Mouse (Mus musculus) intestine, embryonic 14.5 days (tissue): ENCODE results near the gene Nt5m. TPM values are rescaled to one million over a fixed set of nuclear protein-coding genes. Genes with fewer than 3 reads are reported as not detected.

Source experiments
- ATAC-seq: fragments of 200-750 bp; cut with Nextera tagmentation; replicated peaks from 2 replicates; pipeline ENCODE4 v1.8.0; 2017; ENCODE audit warnings: low read depth, moderate number of reproducible peaks, moderate TSS enrichment, moderate library complexity; ENCODE audit not compliant: low FRiP score, low TSS enrichment
- DNase-seq: peaks from one replicate; pipeline ENCODE4 v3.0.0-alpha.2; 2018; ENCODE audit warnings: low spot score
- H3K27ac ChIP-seq: fragments of 300-500 bp; sonication (generic); 2 replicates; pipeline ENCODE4 v1.5.1; 2014; ENCODE audit warnings: low read depth, mild to moderate bottlenecking, control low read depth
- H3K27me3 ChIP-seq: fragments of 300-500 bp; sonication (generic); replicated peaks from 2 replicates; pipeline ENCODE4 v1.6.1; 2014; ENCODE audit warnings: low read length, control low read depth; ENCODE audit not compliant: control insufficient read depth, insufficient read depth
- H3K36me3 ChIP-seq: fragments of 300-500 bp; sonication (generic); 2 replicates; pipeline ENCODE4 v1.6.1; 2014; ENCODE audit warnings: low read length, control low read depth; ENCODE audit not compliant: control insufficient read depth, insufficient read depth
- H3K4me1 ChIP-seq: fragments of 300-500 bp; sonication (generic); replicated peaks from 2 replicates; pipeline ENCODE4 v1.6.1; 2014; ENCODE audit warnings: low read length, control low read depth, mixed read lengths; ENCODE audit not compliant: control insufficient read depth, insufficient read depth
- H3K4me2 ChIP-seq: fragments of 300-500 bp; sonication (generic); 2 replicates; pipeline ENCODE4 v1.6.1; 2014; ENCODE audit warnings: low read length
- H3K4me3 ChIP-seq: fragments of 300-500 bp; sonication (generic); 2 replicates; pipeline ENCODE4 v1.5.1; 2014; ENCODE audit warnings: low read depth, low read length, control low read depth, mixed read lengths
- H3K9ac ChIP-seq: fragments of 300-500 bp; sonication (generic); 2 replicates; pipeline ENCODE4 v1.6.1; 2014; ENCODE audit warnings: mild to moderate bottlenecking, low read length
- H3K9me3 ChIP-seq: fragments of 300-500 bp; sonication (generic); 2 replicates; pipeline ENCODE4 v1.6.1; 2016; ENCODE audit warnings: low read length, control low read depth; ENCODE audit not compliant: control insufficient read depth
- WGBS: fragments of 180-500 bp; shearing (Covaris S2); extraction: QIAGEN DNeasy Blood & Tissue Kit; methylation state at CpG from one replicate; pipeline ENCODE4 v1.1.7; 2014; 5-methylcytosine and 5-hydroxymethylcytosine counted together
- polyA plus RNA-seq: library from polyadenylated mRNA; unstranded; fragments of >200 nt; fragmentation: Nextera tagmentation; extraction: Ambion mirVana; gene quantifications from 2 replicates; pipeline ENCODE4 v1.2.1, GENCODE M21; 2014

The Nt5m gene
- polyA plus RNA-seq, 1 experiment from 2014 or later: 33.8 TPM

DNA sequence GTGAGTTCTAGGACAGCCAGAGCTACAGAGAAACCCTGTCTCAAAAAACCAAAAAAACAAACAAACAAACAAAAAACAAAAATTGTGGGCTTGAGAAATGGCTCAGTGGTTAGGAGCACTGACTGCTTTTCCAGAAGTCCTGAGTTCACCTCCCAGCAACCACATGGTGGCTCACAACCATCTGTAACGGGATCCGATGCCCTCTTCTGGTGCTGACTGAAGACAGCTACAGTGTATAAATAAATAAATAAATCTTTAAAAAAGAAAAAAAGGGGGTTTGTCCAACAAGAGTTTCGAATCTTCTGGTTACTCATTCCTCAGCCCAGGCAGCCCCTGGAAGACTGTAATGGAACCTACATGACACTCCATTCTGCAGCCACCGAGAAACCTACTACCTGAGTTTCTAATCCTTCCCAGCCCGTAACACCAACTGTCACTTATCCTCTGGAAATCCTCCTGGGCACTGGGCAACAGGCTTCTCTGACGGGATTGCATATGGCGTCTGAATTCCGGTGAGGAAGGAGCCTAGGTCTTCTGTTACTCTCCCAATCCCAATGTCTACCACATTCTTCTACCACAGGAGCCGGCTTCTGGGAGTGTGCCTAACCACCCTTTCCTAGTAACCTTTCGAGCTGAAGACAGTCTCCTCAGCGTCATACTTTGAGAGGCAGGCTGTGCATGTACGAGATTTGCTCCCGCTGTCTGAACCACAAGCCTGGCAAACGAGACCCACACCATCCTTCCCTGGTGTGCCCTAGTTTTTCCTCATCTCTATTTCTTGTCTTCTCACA is 30.9 kb upstream of the Nt5m start:
- Histone ChIP-seq H3K9ac (peak overlapping the region; percentile 97), H3K36me3 (peaks cover 46% of the 10 kb centered on the region), H3K9me3 (no peaks in the 10 kb centered on the region), H3K27me3 (no peaks in the 10 kb centered on the region), H3K4me3 (peak overlapping the region; percentile 91), H3K27ac (no peak overlapping the region), H3K4me1 (peaks cover 7% of the 10 kb centered on the region), H3K4me2 (peak overlapping the region; percentile 96)
- 72% methylated on average over 14 of the region's 14 CpGs for WGBS
- no peak for ATAC-seq
- DNase-seq: no peak

DNA sequence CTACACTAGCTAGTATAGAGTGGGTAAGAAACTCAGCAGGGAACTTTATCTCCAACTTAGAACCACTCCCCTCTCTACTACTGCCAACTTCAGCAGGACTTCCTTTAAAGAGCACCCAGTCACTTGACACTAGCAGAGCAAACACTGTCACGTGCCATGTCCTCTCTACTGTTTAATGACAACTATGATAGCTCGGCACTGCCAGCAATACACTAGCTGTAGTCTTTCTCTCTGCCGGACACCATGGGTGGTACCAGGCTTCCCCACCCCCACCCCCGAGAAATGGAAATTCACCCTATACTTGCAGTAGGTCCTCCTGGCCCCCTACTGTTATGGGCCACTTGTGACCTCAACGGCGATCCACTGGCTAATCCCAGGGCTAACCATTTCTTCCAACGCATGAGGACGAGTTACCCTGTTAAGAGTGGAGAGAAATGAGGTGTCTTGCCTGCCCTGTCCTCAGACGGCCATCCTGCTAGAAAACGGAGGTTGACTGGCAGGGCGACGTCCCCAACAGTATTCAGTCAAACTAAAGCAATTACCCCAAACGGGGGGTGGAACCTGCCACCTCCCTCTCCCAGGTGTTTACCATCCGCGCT is 30.1 kb upstream of the Nt5m start:
- no peaks in the 10 kb centered on the region for H3K27me3 ChIP-seq
- H3K4me2 ChIP-seq: peak overlapping the region; percentile 96
- H3K36me3 ChIP-seq: peaks cover 38% of the 10 kb centered on the region
- H3K27ac ChIP-seq: peak overlapping the region; percentile 98
- peak overlapping the region; percentile 97 for H3K9ac ChIP-seq
- peaks cover 7% of the 10 kb centered on the region for H3K4me1 ChIP-seq
- WGBS: under 1% methylated on average over 15 of the region's 15 CpGs
- H3K4me3 ChIP-seq: peak overlapping the region; percentile 91
- H3K9me3 ChIP-seq: no peaks in the 10 kb centered on the region
- peak; percentile 40 for ATAC-seq
- DNase-seq: no peak

DNA sequence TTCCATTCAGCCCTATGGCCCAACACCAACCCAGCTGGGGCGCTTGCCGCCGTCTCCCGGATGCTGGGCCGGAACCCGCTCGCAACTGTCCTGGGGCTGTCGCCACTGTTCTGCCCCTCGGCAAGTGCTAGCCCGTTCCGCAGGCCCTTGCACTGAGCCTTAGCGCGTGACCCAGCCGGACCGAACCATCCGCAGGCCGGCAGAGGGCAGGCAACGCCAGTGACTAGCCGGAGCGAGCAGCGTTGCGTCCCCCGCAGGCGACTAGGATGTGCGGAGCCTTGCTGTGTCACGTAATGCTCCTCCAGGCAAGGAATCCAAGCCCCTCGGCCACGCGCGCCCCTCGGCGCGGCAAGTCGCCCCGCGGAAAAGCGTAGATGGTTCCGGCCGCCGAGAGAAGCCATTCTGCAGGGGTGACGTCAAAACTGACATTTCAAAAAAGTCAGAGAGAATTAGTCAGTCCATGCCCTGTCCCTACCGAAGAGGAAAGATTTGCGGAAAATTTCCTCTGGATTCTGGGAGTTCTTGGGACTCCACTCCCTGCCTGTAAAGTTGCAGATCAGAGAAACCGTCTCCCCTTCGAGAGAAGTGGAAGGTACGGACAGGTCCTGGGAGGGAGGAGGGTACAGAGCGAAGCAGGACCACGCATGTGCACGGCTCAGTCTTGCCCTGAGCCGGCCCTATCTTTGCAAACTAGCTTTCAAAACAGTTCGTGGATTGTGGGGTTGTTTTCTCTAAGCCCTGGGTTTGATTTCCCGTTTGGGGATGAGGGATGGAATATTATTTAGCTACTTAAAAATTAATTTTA is 29.4 kb upstream of the Nt5m start, which contains the start of gene Flcn:
Flcn (minus strand) TSS at position 347 of the 805 bp plus-strand sequence.
- under 1% methylated on average over 51 of the region's 52 CpGs for WGBS

DNA sequence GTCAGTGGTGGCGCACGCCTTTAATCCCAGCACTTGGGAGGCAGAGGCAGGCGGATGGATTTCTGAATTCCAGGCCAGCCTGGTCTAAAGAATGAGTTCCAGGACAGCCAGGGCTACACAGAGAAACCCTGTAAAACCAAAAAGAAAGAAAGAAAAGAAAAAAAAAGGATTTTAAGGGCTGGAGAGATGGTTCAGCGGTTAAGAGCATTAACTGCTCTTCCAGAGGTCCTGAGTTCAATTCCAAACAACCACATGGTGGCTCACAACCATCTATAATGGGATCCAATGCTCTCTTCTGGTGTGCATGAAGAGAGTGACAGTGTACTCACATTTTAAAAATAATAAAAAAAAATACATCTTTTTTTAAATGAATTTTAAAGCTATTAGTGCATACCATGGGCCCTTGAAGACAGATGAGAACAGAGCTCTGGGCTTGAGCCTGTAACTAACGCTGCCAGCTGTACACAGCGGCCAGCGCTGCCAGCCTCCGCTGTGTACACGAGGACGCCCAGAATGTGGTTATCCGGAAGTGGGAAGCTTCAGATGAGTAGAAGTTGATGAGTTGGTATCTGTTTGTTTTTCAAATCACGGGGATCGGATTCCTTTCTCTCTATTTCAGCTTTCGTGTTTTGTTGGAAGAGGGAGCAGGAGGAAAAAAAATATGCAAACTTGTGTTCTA is 28.6 kb upstream of the Nt5m start:
- WGBS: 60% methylated on average over 14 of the region's 14 CpGs
- H3K36me3 ChIP-seq: peaks cover 24% of the 10 kb centered on the region
- peak overlapping the region; percentile 97 for H3K9ac ChIP-seq
- peak; percentile 13; the same call in 1 of the 2 replicates for ATAC-seq
- no peak for DNase-seq
- peak overlapping the region; percentile 91 for H3K4me3 ChIP-seq
- H3K27me3 ChIP-seq: no peaks in the 10 kb centered on the region
- H3K27ac ChIP-seq: peak overlapping the region; percentile 98
- peak overlapping the region; percentile 96 for H3K4me2 ChIP-seq
- no peaks in the 10 kb centered on the region for H3K9me3 ChIP-seq
- peaks cover 7% of the 10 kb centered on the region for H3K4me1 ChIP-seq

More for the DNA sequence above, 29.4 kb upstream of the Nt5m start, which contains the start of gene Flcn:
- Histone ChIP-seq H3K36me3 (peaks cover 31% of the 10 kb centered on the region), H3K9me3 (no peaks in the 10 kb centered on the region), H3K4me3 (peak within 1 kb of the TSS; percentile 91), H3K27ac (peak within 1 kb of the TSS; percentile 98), H3K27me3 (no peaks in the 10 kb centered on the region), H3K9ac (peak within 1 kb of the TSS; percentile 97), H3K4me2 (peak within 1 kb of the TSS; percentile 96), H3K4me1 (peaks cover 7% of the 10 kb centered on the region)
- peak; percentile 92 for ATAC-seq
- peak; percentile 98 for DNase-seq

DNA sequence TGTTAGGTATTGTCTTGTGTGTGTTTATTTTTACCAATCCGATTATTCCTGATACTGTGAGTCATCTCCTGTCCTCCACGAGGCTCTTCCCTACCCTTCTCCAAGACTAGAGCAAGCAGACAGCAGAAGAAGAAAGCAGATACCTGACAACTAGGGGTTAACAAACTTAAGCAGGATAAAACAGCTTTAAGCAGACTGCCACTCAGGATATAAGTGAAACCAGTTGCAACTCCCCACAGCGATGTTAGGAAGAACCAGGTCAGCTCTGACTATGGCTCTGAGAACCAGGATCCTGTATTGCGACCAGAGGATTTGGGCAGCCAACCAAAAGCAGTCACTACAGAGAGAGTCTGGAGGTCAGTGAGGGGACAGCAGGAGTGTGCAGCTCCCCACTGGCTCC is 28.0 kb upstream of the Nt5m start:
- DNase-seq (no peak), ATAC-seq (no peak)
- peaks cover 7% of the 10 kb centered on the region for H3K4me1 ChIP-seq
- no peak overlapping the region for H3K9ac ChIP-seq
- peaks cover 23% of the 10 kb centered on the region for H3K36me3 ChIP-seq
- WGBS: 46% methylated on average over 4 of the region's 4 CpGs
- no peak overlapping the region for H3K4me2 ChIP-seq
- no peak overlapping the region for H3K27ac ChIP-seq
- H3K27me3 ChIP-seq: no peaks in the 10 kb centered on the region
- H3K9me3 ChIP-seq: no peaks in the 10 kb centered on the region
- H3K4me3 ChIP-seq: no peak overlapping the region

DNA sequence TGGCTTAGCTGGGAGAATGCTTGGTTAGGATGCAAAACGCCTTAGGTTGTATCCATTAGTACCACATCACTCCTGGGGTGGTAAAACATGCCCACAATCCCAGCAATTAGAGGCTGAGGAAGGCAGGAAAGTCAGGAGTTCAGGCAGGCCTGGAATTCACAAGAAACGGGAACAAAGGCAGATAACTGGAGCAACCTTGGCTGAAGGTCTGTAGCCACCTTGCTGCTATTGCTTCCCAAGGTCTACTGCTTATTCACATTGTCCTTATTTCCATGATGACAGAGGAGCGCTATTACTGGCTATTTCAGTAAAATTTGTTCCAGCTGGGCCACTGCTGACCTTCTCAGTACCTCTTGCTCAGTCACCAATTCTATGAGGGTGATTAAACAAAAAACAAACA is 26.0 kb upstream of the Nt5m start:
- Histone ChIP-seq H3K27me3 (no peaks in the 10 kb centered on the region), H3K36me3 (peaks cover 26% of the 10 kb centered on the region), H3K27ac (no peak overlapping the region), H3K4me3 (no peak overlapping the region), H3K9ac (no peak overlapping the region), H3K4me1 (peaks cover 7% of the 10 kb centered on the region), H3K4me2 (no peak overlapping the region), H3K9me3 (no peaks in the 10 kb centered on the region)
- no peak for DNase-seq
- no peak for ATAC-seq
- WGBS: 59% methylated on average over 3 of the region's 3 CpGs

DNA sequence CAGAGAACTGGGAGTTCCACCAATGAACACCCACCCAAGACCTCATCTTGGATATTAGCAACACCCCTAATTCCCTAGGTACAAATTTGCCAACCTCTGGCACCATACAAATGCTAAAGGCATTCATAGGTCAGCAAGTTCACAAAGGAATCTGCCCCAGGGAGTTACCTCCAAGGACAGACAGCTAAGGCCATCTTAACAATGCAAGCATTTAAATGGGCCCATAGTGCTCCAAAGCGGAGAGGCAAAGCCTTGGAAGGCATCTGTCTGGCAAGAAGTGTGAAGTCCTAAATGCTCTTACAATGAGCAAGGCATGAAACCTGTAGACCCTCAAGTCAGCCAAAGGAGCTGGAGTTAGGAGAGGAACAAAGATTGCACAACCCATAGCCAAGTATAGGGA is 24.9 kb upstream of the Nt5m start:
- H3K27me3 ChIP-seq: no peaks in the 10 kb centered on the region
- no peak overlapping the region for H3K4me3 ChIP-seq
- DNase-seq: no peak
- ATAC-seq: no peak
- H3K9ac ChIP-seq: no peak overlapping the region
- no peaks in the 10 kb centered on the region; the same call in 1 of the 2 replicates for H3K4me1 ChIP-seq
- WGBS: 79% methylated on average over 1 of the region's 1 CpGs
- no peak overlapping the region for H3K4me2 ChIP-seq
- H3K36me3 ChIP-seq: peaks cover 36% of the 10 kb centered on the region
- H3K27ac ChIP-seq: no peak overlapping the region
- H3K9me3 ChIP-seq: no peaks in the 10 kb centered on the region

DNA sequence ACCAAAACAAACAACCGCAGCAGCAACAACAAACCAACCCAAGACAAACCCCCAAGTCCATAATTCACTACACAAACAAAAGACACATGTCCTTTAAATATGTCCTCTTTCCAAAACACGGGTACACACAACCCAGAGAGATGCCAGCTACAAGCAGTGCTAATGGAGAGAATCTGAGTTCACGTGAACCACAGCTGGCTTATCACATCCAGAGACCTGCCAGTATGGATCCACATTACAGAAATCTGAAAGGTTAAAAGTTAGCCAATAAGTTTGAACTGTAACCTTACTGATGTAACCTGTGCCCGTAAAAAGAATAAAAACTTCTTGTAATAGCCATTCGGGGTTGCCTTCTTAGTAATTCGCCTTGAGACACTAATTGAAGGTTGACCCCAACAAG is 24.3 kb upstream of the Nt5m start:
- H3K9ac ChIP-seq: no peak overlapping the region
- H3K4me2 ChIP-seq: no peak overlapping the region
- H3K27ac ChIP-seq: no peak overlapping the region
- H3K4me3 ChIP-seq: no peak overlapping the region
- WGBS: 82% methylated on average over 6 of the region's 6 CpGs
- no peaks in the 10 kb centered on the region for H3K27me3 ChIP-seq
- peaks cover 42% of the 10 kb centered on the region for H3K36me3 ChIP-seq
- no peaks in the 10 kb centered on the region for H3K9me3 ChIP-seq
- H3K4me1 ChIP-seq: no peaks in the 10 kb centered on the region; the same call in 1 of the 2 replicates
- DNase-seq: no peak
- no peak for ATAC-seq
